Mouse (Mus musculus) ovary, adult 10 weeks (tissue): ENCODE data around the gene Ankrd23. TPM values are rescaled to one million over a fixed set of nuclear protein-coding genes. Genes with fewer than 3 reads are reported as not detected.

Experiments
- polyA plus RNA-seq: library from polyadenylated mRNA; stranded (reverse); fragments of 350-450 nt; fragmentation: Illumina TruSeq; extraction: RNeasy Lipid Tissue Mini Kit (QIAGEN cat#74804); gene quantifications from one replicate; pipeline ENCODE4 v1.2.3, GENCODE M21; 2014

The Ankrd23 gene
- 1.1 TPM for polyA plus RNA-seq

DNA sequence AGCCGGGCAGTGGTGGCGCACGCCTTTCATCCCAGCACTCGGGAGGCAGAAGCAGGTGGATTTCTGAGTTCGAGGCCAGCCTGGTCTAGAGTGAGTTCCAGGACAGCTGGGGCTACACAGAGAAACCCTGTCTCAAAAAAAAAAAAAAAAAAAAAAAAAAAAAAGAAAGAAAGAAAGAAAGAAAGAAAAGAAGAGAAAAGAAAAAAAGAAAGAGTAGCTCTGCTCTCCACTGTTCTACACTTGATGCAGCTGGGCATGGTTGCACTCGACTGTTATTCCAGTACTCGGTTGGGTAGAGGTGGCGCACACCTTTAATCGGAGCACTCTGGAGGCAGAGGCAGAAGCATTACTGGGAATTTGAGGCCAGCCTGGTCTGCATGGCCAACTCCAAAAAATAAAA, at the start of gene Ankrd23:
Gene Ankrd23 (minus strand): TSS at position 101 of the 400 bp plus-strand sequence.

DNA sequence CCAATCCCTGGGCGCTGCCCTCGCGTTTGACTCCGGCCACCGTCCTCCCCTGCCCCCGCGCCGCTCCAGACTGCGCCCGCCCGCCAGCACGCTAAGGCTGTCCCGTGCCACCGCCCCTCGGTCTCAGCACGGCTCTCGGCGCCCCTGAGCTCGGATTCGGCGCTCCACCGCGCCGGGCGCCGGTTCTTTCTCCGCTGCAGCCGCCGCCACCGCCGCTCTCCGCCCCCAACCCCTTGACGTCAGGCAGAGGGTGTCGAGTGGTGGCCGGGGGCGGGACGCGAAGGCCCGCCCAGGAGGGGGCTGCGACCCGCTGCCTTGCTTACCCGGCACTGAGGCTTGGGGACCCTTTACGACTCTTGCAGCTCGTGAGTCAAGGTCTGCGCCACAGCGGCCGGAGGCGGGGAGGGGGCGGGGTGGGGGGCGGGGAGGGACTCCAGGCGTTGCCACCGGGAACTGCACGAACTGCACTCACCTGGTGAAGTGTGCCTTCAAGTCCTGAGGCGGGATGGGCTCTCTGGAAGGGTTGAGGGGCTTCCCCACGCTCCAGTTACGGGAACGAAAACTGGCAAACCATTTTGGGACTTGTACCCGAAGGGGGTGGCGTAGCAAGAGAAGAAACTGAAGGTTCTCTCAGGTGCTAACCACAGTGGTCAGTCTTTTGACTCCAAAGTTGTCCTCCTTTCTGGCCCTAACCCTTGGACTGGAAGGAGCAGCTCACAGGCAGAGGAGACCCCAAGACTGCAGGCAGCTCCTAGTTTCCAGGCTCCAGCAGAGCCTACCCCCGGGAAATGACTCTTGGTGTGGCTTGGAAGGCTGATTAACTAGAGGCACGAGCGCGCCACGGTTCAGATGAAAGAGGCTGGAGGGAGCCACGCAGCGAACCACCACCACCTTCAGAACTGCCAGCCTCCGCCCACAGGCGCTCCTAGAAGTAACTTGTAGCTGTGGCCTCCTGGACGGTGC, 21.6 kb upstream of the Ankrd23 start, which contains the start of gene Sema4c:
Gene Sema4c (minus strand): TSS at position 319 of the 963 bp plus-strand sequence.

DNA sequence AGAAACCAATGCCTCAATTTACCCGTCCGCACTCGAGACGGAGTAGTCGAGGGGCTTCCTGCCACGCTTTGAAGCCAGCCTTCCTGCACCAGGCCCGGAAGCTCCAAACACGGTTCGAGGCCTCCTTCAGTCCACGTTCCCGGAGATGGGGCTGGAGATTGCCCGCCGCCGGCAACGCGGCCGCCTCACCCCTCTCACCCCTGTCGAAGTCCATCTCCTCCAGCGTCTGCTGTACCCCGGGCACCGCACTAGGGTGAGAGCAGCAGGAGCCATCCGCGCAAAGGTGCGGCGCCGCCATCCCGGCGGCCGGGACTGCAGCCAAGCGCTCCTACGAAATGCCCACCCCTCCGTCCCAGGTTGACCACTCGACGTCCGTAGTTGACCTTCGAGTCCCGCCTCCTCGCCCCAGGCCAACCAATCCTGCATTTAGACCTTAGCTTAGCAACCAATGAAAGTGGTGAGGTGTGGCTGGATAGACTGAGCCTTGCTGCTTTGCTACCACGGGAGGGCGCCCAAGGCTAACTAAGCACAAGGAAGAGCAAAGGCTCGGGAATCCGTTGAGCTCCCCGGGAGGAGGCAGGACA, 10.3 kb upstream of the Ankrd23 start, which contains the start of gene Ankrd39:
Gene Ankrd39 (minus strand): TSS at position 558 of the 584 bp plus-strand sequence.

DNA sequence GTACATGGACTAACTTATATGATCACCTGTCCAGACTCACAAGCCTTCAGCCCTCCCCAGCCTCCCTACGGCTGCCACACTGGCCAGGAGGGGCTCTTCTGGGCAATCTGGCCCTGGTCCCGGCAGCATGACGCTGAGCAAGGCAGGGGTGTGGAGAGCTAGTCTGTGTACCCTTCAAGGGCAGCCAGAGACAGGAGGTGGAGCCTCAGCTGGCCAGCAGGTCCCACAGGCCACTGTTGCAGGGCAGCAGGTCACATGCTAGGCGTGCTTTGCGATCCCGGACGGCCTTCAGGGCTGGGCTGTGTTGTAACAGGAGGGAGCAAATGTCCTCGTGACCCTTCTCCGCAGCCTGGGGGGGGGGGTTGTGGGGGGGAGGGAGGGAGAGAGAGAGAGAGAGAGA, 2.5 kb upstream of the Ankrd23 start, which contains the start of gene Gm42417:
Gene Gm42417 (minus strand): TSS at position 244 of the 400 bp plus-strand sequence.

DNA sequence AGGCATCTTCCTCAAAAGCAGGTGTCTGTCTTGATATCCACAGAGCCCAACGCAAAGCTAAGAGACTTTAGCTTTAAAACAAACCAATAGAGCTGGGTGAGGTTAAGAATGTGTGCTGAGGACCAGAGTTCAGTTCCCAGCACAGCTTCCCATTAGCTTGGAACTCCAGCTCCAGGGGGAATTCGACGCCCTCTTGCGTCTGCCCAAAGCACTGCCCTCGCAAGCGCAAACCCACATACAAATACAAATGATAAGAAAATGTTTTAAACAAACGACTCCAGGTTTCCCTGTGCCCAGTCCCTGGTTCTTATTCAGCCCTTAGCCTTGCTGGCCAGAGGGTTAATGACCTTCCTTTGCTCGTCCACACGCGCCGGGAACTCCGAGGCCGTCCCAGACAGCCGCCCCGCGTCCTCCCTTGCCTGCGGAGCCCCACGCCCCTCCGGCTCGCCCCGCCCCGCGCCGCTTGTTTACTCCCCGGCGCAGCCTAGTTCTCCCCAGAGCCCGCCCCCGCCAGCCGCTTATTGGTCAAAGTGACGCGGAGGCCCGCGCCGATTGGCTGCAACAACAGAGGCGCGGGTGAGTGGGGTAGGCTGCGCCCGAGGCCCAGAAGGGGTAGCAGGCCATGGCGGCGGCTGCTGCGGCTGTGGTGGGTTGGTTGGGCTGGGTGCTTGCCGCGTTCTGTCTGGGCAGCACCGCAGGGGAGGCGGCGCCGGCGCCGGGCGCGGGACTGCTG, 25.2 kb downstream of the Ankrd23 start, which contains the start of gene Cnnm3:
Gene Cnnm3 (plus strand): TSS at position 579 of the 733 bp plus-strand sequence.

Other genes starting within 250 kb of the Ankrd23 start
- 0.11 TPM for gene Arid5a, start 229.2 kb downstream of the Ankrd23 start, polyA plus RNA-seq
- gene Kansl3, start 167.7 kb downstream of the Ankrd23 start, polyA plus RNA-seq, result 11.5 TPM
- gene Fer1l5, start 164.6 kb downstream of the Ankrd23 start, polyA plus RNA-seq, result not detected
- gene Lman2l, start 91.6 kb downstream of the Ankrd23 start, polyA plus RNA-seq, result 10.6 TPM
- 2.5 TPM for gene Cnnm4, start 65.3 kb downstream of the Ankrd23 start, polyA plus RNA-seq
- 11.2 TPM for gene Cnnm3, start 25.0 kb downstream of the Ankrd23 start, polyA plus RNA-seq
- gene Gm42417, start 2.5 kb upstream of the Ankrd23 start, polyA plus RNA-seq, result not detected
- gene Ankrd39, start 10.6 kb upstream of the Ankrd23 start, polyA plus RNA-seq, result 2.0 TPM
- 2.7 TPM for gene Sema4c, start 21.5 kb upstream of the Ankrd23 start, polyA plus RNA-seq
- not detected for gene Fam178b, start 146.3 kb upstream of the Ankrd23 start, polyA plus RNA-seq
- gene Cox5b, start 154.6 kb upstream of the Ankrd23 start, polyA plus RNA-seq, result 53.0 TPM
- gene 4933424G06Rik, start 173.3 kb upstream of the Ankrd23 start, polyA plus RNA-seq, result not detected
- 9.0 TPM for gene Actr1b, start 177.5 kb upstream of the Ankrd23 start, polyA plus RNA-seq
- not detected for gene Zap70, start 224.9 kb upstream of the Ankrd23 start, polyA plus RNA-seq